Mouse (Mus musculus) liver, adult 2 months (tissue): Measurements from ENCODE around the gene Zfp865. TPM values are rescaled to one million over a fixed set of nuclear protein-coding genes. Genes with fewer than 3 reads are reported as not detected.

Source experiments
- DNase-seq: peaks from one replicate; pipeline ENCODE4 v3.0.0-alpha.2; 2011; ENCODE audit warnings: low read depth, low spot score; ENCODE audit errors: extremely low read depth
- H3K27ac ChIP-seq: fragments of 200-500 bp; replicated peaks from 2 replicates; pipeline ENCODE4 v1.5.1; 2012; ENCODE audit warnings: low read depth, mild to moderate bottlenecking, control low read depth, inconsistent platforms, low read length; ENCODE audit not compliant: insufficient read depth
- H3K27me3 ChIP-seq: fragments of 200-500 bp; 2 replicates; pipeline ENCODE4 v1.6.1; 2012; ENCODE audit warnings: mild to moderate bottlenecking, moderate library complexity, low read length, inconsistent platforms; ENCODE audit not compliant: control insufficient read depth, insufficient read depth
- H3K36me3 ChIP-seq: fragments of 200-500 bp; 2 replicates; pipeline ENCODE4 v1.6.1; 2012; ENCODE audit warnings: low read length, inconsistent platforms; ENCODE audit not compliant: control insufficient read depth, insufficient read depth
- H3K4me1 ChIP-seq: fragments of 200-500 bp; 2 replicates; pipeline ENCODE4 v1.6.1; 2011; ENCODE audit warnings: low read length; ENCODE audit not compliant: control insufficient read depth, insufficient read depth
- H3K4me3 ChIP-seq: fragments of 200-500 bp; 2 replicates; pipeline ENCODE4 v1.5.1; 2011; ENCODE audit warnings: low read depth, mild to moderate bottlenecking, control low read depth, low read length, moderate library complexity; ENCODE audit not compliant: insufficient read depth
- H3K79me2 ChIP-seq: fragments of 200-500 bp; 2 replicates; pipeline ENCODE4 v1.6.1; 2012; ENCODE audit warnings: inconsistent platforms, mild to moderate bottlenecking, low read length, moderate library complexity; ENCODE audit not compliant: control insufficient read depth, insufficient read depth
- H3K9ac ChIP-seq: fragments of 200-500 bp; 2 replicates; pipeline ENCODE4 v1.6.1; 2012; ENCODE audit warnings: low read depth, mild to moderate bottlenecking, control low read depth, inconsistent platforms, low read length
- CTCF ChIP-seq: fragments of 200-500 bp; IDR thresholded peaks from 2 replicates; pipeline ENCODE4 v1.5.1; 2011; ENCODE audit warnings: low read depth, low read length, control low read depth
- POLR2A ChIP-seq: fragments of 200-500 bp; IDR thresholded peaks from 2 replicates; pipeline ENCODE4 v1.6.1; 2011; ENCODE audit warnings: low read length, control low read depth; ENCODE audit not compliant: insufficient read depth; ENCODE audit errors: extremely low read depth
- whole genome bisulfite sequencing: fragments of 180-500 bp; shearing (Covaris S2); methylation state at CpG from one replicate; pipeline ENCODE4 v1.1.7; 2018; 5-methylcytosine and 5-hydroxymethylcytosine counted together
- polyA plus RNA-seq: library from polyadenylated mRNA; depleted of rRNA; stranded (reverse); fragments of >200 nt; gene quantifications from 2 replicates; pipeline ENCODE4 v1.2.3, GENCODE M21; 2012
- total RNA-seq: library from RNA; depleted of rRNA; stranded (reverse); fragments of >200 nt; gene quantifications from 2 replicates; pipeline ENCODE4 v1.2.3, GENCODE M21; 2014

Gene Zfp865
- total and polyA plus RNA-seq, 2 experiments: 4.1 to 14.6 TPM

- Histone ChIP-seq H3K36me3 (no peaks in the 10 kb centered on the region), H3K4me3 (no peak overlapping the region), H3K9ac (no peak overlapping the region), H3K4me1 (peaks cover 1% of the 10 kb centered on the region; the same call in 1 of the 2 replicates), H3K79me2 (no peaks in the 10 kb centered on the region), H3K27me3 (peaks cover 22% of the 10 kb centered on the region), H3K27ac (no peak overlapping the region)
- WGBS: 47% methylated on average over 8 of the region's 8 CpGs
- TF ChIP-seq CTCF: no peak
- TF ChIP-seq POLR2A: no peak
- no peak for DNase-seq
Measured at GRCm38 (mm10) chr7:5057381-5057780, 37.2 kb downstream of the Zfp865 start.

GRCm38 (mm10) chr7:5057804-5058203, 37.6 kb downstream of the Zfp865 start:
- Histone ChIP-seq H3K27ac (no peak overlapping the region), H3K9ac (no peak overlapping the region), H3K4me1 (peaks cover 1% of the 10 kb centered on the region; the same call in 1 of the 2 replicates), H3K4me3 (no peak overlapping the region), H3K79me2 (peaks cover 2% of the 10 kb centered on the region; the same call in 1 of the 2 replicates), H3K36me3 (no peaks in the 10 kb centered on the region), H3K27me3 (peaks cover 19% of the 10 kb centered on the region)
- WGBS: 38% methylated on average over 11 of the region's 11 CpGs
- no peak for DNase-seq
- TF ChIP-seq POLR2A (no peak), CTCF (peak; percentile 42)

GRCm38 (mm10) chr7:5058631-5059030, 38.5 kb downstream of the Zfp865 start:
- peaks cover 5% of the 10 kb centered on the region; the same call in 1 of the 2 replicates for H3K4me1 ChIP-seq
- H3K4me3 ChIP-seq: no peak overlapping the region
- no peak overlapping the region for H3K9ac ChIP-seq
- H3K36me3 ChIP-seq: no peaks in the 10 kb centered on the region
- H3K79me2 ChIP-seq: peaks cover 6% of the 10 kb centered on the region; the same call in 1 of the 2 replicates
- H3K27me3 ChIP-seq: peaks cover 12% of the 10 kb centered on the region
- no peak for TF ChIP-seq CTCF
- no peak for TF ChIP-seq POLR2A
- no peak for DNase-seq
- WGBS: 88% methylated on average over 1 of the region's 1 CpGs
- no peak overlapping the region for H3K27ac ChIP-seq

GRCm38 (mm10) chr7:5059421-5059820, 39.2 kb downstream of the Zfp865 start:
- no peak overlapping the region for H3K9ac ChIP-seq
- no peak overlapping the region for H3K27ac ChIP-seq
- 86% methylated on average over 12 of the region's 12 CpGs for WGBS
- no peaks in the 10 kb centered on the region for H3K36me3 ChIP-seq
- TF ChIP-seq POLR2A: no peak
- TF ChIP-seq CTCF: no peak
- DNase-seq: no peak
- no peak overlapping the region for H3K4me3 ChIP-seq
- peaks cover 12% of the 10 kb centered on the region; the same call in 1 of the 2 replicates for H3K79me2 ChIP-seq
- peaks cover 7% of the 10 kb centered on the region for H3K4me1 ChIP-seq
- peaks cover 5% of the 10 kb centered on the region for H3K27me3 ChIP-seq

- H3K4me3 ChIP-seq: peak overlapping the region; percentile 79
- H3K27ac ChIP-seq: peak overlapping the region; percentile 53
- under 1% methylated on average over 27 of the region's 27 CpGs for WGBS
- H3K27me3 ChIP-seq: peaks cover 5% of the 10 kb centered on the region
- H3K4me1 ChIP-seq: peaks cover 7% of the 10 kb centered on the region
- peak overlapping the region; percentile 57 for H3K9ac ChIP-seq
- peaks cover 16% of the 10 kb centered on the region; the same call in 1 of the 2 replicates for H3K79me2 ChIP-seq
- H3K36me3 ChIP-seq: no peaks in the 10 kb centered on the region
- peak; percentile 90 for TF ChIP-seq CTCF
- TF ChIP-seq POLR2A: no peak
- DNase-seq: peak; percentile 65
Measured at GRCm38 (mm10) chr7:5060239-5060731, 40.1 kb downstream of the Zfp865 start.

- Histone ChIP-seq H3K9ac (peak overlapping the region; percentile 91), H3K27ac (peak overlapping the region; percentile 99), H3K27me3 (peaks cover 5% of the 10 kb centered on the region), H3K79me2 (peaks cover 24% of the 10 kb centered on the region; the same call in 1 of the 2 replicates), H3K36me3 (no peaks in the 10 kb centered on the region), H3K4me3 (peak overlapping the region; percentile 79), H3K4me1 (peaks cover 10% of the 10 kb centered on the region)
- WGBS: under 1% methylated on average over 60 of the region's 60 CpGs
- peak; percentile 75 for TF ChIP-seq CTCF
- TF ChIP-seq POLR2A: no peak
- DNase-seq: peak; percentile 89
Measured at GRCm38 (mm10) chr7:5060944-5061773, 41.0 kb downstream of the Zfp865 start.
